18 mouse cellular contexts compared by ENCODE assay signal in genomic region chr11:75286868-75287267, GRCm38 (mm10).
"Had no signal": no experiment of that assay in that cellular context is flagged by ENCODE, and none has a peak within 500 bp of the region (broad histone marks: within the 10 kb centered on the region; RNA-seq: fewer than 3 reads in every experiment).

No protein-coding gene starts in this region.

- H3K27ac ChIP-seq: kidney, postnatal 0 days; limb, embryonic 12.5 days; liver, embryonic 13.5 days; lung, embryonic 15.5 days; macrophage; midbrain, embryonic 15.5 days; neural tube, embryonic 12.5 days; stomach, embryonic 15.5 days had no signal

- H3K4me2 ChIP-seq: limb, embryonic 12.5 days; liver, embryonic 13.5 days; lung, embryonic 15.5 days; midbrain, embryonic 11.5 days; midbrain, embryonic 15.5 days; neural tube, embryonic 12.5 days; stomach, embryonic 15.5 days had no signal

- DNase-seq: kidney, postnatal 36 days; layer of hippocampus, adult 9-11 months; layer of hippocampus, postnatal 36 days; liver; liver, embryonic 13.5 days; liver, postnatal 0 days; lung, postnatal 14 days; right cerebral cortex, postnatal 14 days; thymus, postnatal 36 days had no signal

- H3K9ac ChIP-seq: limb, embryonic 12.5 days; liver, embryonic 13.5 days; liver, postnatal 0 days; lung, embryonic 15.5 days; midbrain, embryonic 15.5 days; neural tube, embryonic 12.5 days; stomach, embryonic 15.5 days had no signal

- H3K9me3 ChIP-seq: limb, embryonic 12.5 days; liver, embryonic 13.5 days; lung, embryonic 15.5 days; megakaryocyte, embryonic 14.5 days; midbrain, embryonic 15.5 days; neural tube, embryonic 12.5 days; stomach, embryonic 15.5 days had no signal

- H3K36me3 ChIP-seq: limb, embryonic 12.5 days; liver, embryonic 13.5 days; lung, embryonic 15.5 days; midbrain, embryonic 15.5 days; neural tube, embryonic 12.5 days; stomach, embryonic 15.5 days had no signal

- H3K4me3 ChIP-seq: limb, embryonic 12.5 days; liver, embryonic 13.5 days; lung, embryonic 15.5 days; megakaryocyte, embryonic 14.5 days; midbrain, embryonic 15.5 days; neural tube, embryonic 12.5 days; stomach, embryonic 15.5 days had no signal

- ATAC-seq: liver, postnatal 0 days; midbrain, embryonic 15.5 days had no signal

- H3K27me3 ChIP-seq: midbrain, embryonic 15.5 days had no signal
